Mouse (Mus musculus): ENCODE results near the gene Npb.

The Npb gene

GRCm38 (mm10) chr11:120615167-120615566 is 6.9 kb downstream of the Npb start:
- no peak for DNase-seq (ENCODE audit: low spot score)

- no peak for DNase-seq (ENCODE audit: low spot score)
Measured at GRCm38 (mm10) chr11:120615606-120616203, 7.4 kb downstream of the Npb start.

GRCm38 (mm10) chr11:120616617-120617294 is 8.5 kb downstream of the Npb start:
- no peak for DNase-seq (ENCODE audit: low spot score)

GRCm38 (mm10) chr11:120617519-120618112 is 9.3 kb downstream of the Npb start, which contains the start of gene Pcyt2:
Gene Pcyt2, minus strand, starts transcription at chr11:120617936.
- peak; percentile 90 for DNase-seq (ENCODE audit: low spot score)

GRCm38 (mm10) chr11:120618619-120619535 is 10.6 kb downstream of the Npb start:
- no peak for DNase-seq (ENCODE audit: low spot score)

GRCm38 (mm10) chr11:120620195-120620594 is 11.9 kb downstream of the Npb start:
- no peak for DNase-seq (ENCODE audit: low spot score)

- DNase-seq (ENCODE audit: low spot score): no peak
Measured at GRCm38 (mm10) chr11:120622805-120623204, 14.5 kb downstream of the Npb start.

GRCm38 (mm10) chr11:120623961-120624679 is 15.8 kb downstream of the Npb start:
- peak; percentile 65 for DNase-seq (ENCODE audit: low spot score)

- DNase-seq (ENCODE audit: low spot score): peak; percentile 94
Measured at GRCm38 (mm10) chr11:120624680-120625111, 16.4 kb downstream of the Npb start.

GRCm38 (mm10) chr11:120625152-120625775 is 17.0 kb downstream of the Npb start, which contains the start of gene Sirt7:
Gene Sirt7, minus strand, starts transcription at chr11:120625240.
- no peak for DNase-seq (ENCODE audit: low spot score)

GRCm38 (mm10) chr11:120626785-120627467 is 18.6 kb downstream of the Npb start:
- no peak for DNase-seq (ENCODE audit: low spot score)

GRCm38 (mm10) chr11:120627468-120628300 is 19.4 kb downstream of the Npb start:
- no peak for DNase-seq (ENCODE audit: low spot score)

- DNase-seq (ENCODE audit: low spot score): no peak
Measured at GRCm38 (mm10) chr11:120628601-120629340, 20.5 kb downstream of the Npb start.

- DNase-seq (ENCODE audit: low spot score): no peak
Measured at GRCm38 (mm10) chr11:120629341-120629730, 21.1 kb downstream of the Npb start.

- DNase-seq (ENCODE audit: low spot score): no peak
Measured at GRCm38 (mm10) chr11:120629911-120630310, 21.6 kb downstream of the Npb start.

- no peak for DNase-seq (ENCODE audit: low spot score)
Measured at GRCm38 (mm10) chr11:120630401-120630871, 22.2 kb downstream of the Npb start.

- DNase-seq (ENCODE audit: low spot score): no peak
Measured at GRCm38 (mm10) chr11:120630881-120631725, 22.8 kb downstream of the Npb start.

Data from retina, embryonic 14.5 days (tissue).